Mouse (Mus musculus) regulatory T cell (primary cell): ENCODE results near the gene Atp6v0d1.
"Not testable (repeated sequence)": the region's sequence is repeated elsewhere in the genome, so short reads cannot be mapped to it uniquely, and the experiment has no call there.

Source experiments
- in situ Hi-C: fragments of 300-600 bp; cut with MboI, MseI; formaldehyde crosslinking; loops from one replicate; pipeline ENCODE4 v1.15.1; 2025; ENCODE audit warnings: high pct_unique_total_duplicates

Atp6v0d1 gene

GRCm38 (mm10) chr8:105565952-105566702, at the start of gene Atp6v0d1:
Gene Atp6v0d1 (minus strand): TSS chr8:105566047.
- in situ Hi-C loops = no loop called here

- in situ Hi-C loops = loop anchor here (5.0 kb wide), 1 partner anchor 33 kb away; no protein-coding TSS in a partner anchor
Measured at GRCm38 (mm10) chr8:105613830-105614511, 48.1 kb upstream of the Atp6v0d1 start.

GRCm38 (mm10) chr8:105613037-105613436, 47.2 kb upstream of the Atp6v0d1 start:
- in situ Hi-C loops = loop anchor here (5.0 kb wide), 1 partner anchor 34 kb away; no protein-coding TSS in a partner anchor

GRCm38 (mm10) chr8:105611836-105612235, 46.0 kb upstream of the Atp6v0d1 start:
- in situ Hi-C loops = loop anchor here (5.0 kb wide), 1 partner anchor 35 kb away; no protein-coding TSS in a partner anchor

GRCm38 (mm10) chr8:105609771-105610170, 43.9 kb upstream of the Atp6v0d1 start:
- in situ Hi-C loops = loop anchor here (5.0 kb wide), 1 partner anchor 38 kb away; no protein-coding TSS in a partner anchor

GRCm38 (mm10) chr8:105609355-105609754, 43.5 kb upstream of the Atp6v0d1 start:
- in situ Hi-C loops = no loop called here

- in situ Hi-C loops = no loop called here
Measured at GRCm38 (mm10) chr8:105607684-105608083, 41.8 kb upstream of the Atp6v0d1 start.

GRCm38 (mm10) chr8:105607062-105607461, 41.2 kb upstream of the Atp6v0d1 start:
- in situ Hi-C loops = no loop called here

GRCm38 (mm10) chr8:105606189-105607023, 40.6 kb upstream of the Atp6v0d1 start:
- in situ Hi-C loops = no loop called here

- in situ Hi-C loops = no loop called here
Measured at GRCm38 (mm10) chr8:105605491-105606188, 39.8 kb upstream of the Atp6v0d1 start.

- in situ Hi-C loops = no loop called here
Measured at GRCm38 (mm10) chr8:105604804-105605381, 39.0 kb upstream of the Atp6v0d1 start, which contains the start of gene Ripor1. Gene Ripor1 (plus strand): TSS chr8:105605255.

- in situ Hi-C loops = not testable (repeated sequence)
Measured at GRCm38 (mm10) chr8:105602540-105602939, 36.7 kb upstream of the Atp6v0d1 start.

- in situ Hi-C loops = no loop called here
Measured at GRCm38 (mm10) chr8:105601301-105601700, 35.5 kb upstream of the Atp6v0d1 start.

GRCm38 (mm10) chr8:105598777-105599176, 32.9 kb upstream of the Atp6v0d1 start:
- in situ Hi-C loops = no loop called here

GRCm38 (mm10) chr8:105596362-105597034, 30.7 kb upstream of the Atp6v0d1 start:
- in situ Hi-C loops = no loop called here

GRCm38 (mm10) chr8:105594451-105595242, 28.8 kb upstream of the Atp6v0d1 start:
- in situ Hi-C loops = no loop called here

- in situ Hi-C loops = no loop called here
Measured at GRCm38 (mm10) chr8:105593859-105594258, 28.0 kb upstream of the Atp6v0d1 start.

GRCm38 (mm10) chr8:105592431-105592830, 26.6 kb upstream of the Atp6v0d1 start:
- in situ Hi-C loops = no loop called here

- in situ Hi-C loops = loop anchor here (10.0 kb wide), 1 partner anchor 215 kb away; no protein-coding TSS in a partner anchor
Measured at GRCm38 (mm10) chr8:105579719-105580118, 13.9 kb upstream of the Atp6v0d1 start.
